Mouse (Mus musculus) urinary bladder, adult 18-20 months (tissue): ENCODE results near the gene Rgs6.
A peak's percentile ranks its signal among the peaks of the same experiment; 100 is the strongest.

Experiments
- DNase-seq, 2 experiments: peaks; one replicate each; pipeline ENCODE4 v3.0.0; 2022; ENCODE audit warnings: low spot score in 2 of 2, mixed read lengths in 2 of 2

The Rgs6 gene

DNA sequence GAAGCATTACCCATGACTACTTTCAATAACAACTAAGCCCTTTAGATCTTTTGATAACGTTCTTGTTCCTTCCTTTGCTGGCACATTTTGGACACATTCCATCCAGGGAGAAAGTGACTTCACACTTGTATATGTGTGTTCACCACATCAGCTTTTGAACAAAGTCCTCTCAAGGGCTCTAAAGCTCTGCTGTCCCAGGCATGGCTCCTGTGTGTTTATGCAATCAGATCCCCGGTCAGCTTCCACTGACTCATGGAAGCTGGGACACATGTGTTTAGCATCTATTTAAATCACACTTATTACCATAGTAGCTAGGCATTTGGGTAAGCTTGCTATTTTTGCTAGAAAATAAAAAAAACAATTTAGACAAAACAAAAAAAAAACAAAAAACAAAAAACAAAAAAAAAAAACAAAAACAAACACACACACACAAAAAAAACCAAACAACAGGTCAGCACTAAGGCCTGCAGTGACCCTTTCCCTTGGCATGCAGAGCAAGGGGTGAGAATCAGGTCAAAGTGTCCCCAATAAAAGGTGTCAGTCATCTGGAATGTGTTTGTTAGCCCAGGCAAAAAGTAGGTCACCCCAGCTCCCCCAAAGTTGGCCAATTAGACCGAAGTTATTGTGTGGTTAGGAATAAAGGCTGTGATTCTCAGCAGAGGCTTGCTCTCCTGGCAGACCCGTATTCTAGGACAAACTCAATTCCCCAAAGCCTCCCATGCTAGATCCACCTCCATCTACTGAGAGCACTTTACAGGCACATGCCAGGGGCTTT is 267.4 kb downstream of the Rgs6 start:
- no peak for DNase-seq

DNA sequence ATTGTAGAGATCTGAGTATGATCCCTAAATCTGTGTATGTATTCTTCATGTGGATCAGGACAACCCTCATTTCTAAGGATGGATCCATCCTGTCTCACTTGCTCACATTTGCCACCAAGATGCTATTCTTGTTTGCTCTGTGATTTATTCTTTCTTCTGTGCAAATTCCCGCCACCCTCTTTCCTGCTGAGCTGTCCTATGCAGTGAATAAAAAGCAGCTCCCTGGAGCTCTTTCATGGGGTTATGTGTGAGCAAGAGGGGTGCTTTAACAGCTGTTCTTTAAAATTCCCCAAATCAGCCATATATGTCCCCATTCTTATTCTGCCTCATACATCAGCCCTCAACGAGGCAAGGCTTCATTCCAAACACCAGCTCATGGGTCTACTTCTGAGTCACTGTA is 277.6 kb downstream of the Rgs6 start:
- no peak for DNase-seq

DNA sequence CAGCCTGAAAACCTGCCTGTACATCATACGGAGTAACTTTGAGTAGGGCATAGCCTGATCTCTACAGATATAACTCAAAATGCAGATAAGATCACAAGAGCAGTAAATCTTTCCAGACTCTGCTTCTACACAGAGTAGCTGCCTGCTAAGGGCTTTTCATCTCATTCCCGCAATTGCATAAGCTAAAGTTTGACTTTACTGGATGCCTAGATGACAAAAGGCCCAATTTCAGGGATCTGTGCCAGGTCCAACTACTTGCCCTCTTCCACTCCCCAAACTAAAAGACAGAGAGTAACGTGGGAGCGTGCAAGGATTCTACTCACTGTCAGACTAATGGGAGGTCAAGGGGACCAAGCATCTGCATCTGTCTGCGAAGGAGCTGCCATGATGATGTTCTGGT is 292.6 kb downstream of the Rgs6 start:
- no peak for DNase-seq

DNA sequence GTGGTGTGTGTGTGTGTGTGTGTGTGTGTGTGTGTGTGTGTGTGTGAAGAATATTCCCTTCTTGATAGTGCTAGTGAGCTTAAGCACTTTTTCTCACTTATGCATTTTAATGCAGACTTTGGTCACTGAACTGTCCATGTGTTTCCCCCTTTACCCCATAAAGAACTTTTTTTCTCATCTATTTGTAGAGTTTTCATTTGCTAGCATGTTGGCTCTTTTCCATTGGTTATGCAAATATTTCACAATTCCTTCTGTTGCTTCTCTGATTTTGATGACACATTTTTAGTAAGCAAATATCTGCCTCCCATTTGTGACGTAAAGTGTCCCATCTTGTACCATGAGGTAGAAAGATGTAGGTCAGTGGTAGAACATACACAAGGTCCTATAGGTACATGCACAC is 295.0 kb downstream of the Rgs6 start:
- no peak for DNase-seq

DNA sequence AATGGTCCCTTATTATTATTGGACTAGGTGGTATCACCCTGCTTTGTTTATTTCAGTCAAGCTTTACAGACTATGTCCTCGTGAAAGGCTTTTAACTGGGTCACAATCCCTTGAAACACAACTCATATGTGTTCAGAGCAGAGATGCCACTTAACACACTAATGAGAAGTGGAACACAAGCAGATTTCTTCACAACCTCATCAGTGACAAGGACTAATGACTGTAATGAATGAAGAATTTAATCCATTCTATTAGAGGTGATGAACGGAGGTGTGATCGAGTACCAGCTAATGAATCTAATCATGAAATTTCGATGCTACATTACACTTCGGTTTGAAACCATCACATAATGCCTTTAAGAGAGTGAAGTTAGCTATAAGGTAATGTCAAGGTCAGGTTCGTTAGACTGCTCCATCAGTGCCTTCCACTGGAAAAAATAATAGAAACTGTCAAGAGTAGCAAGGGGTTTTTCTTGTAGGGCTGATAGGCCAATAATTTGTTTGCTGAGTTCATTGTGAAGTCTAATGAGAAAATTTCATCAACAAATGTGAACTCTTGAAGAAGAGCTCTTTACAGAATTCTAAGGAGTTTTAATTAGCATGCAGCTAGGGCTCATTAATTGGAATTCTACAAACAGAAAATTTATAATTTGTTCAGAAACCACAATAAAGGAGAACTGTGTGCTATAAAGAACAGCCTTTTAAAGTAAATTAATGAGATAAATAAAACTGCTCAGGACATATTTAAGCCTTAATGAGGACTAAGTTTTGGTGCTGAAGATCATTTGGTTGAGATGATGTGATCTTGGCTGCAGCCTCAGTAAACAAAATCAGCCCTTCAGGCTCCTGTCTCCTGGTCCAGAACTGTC is 307.1 kb downstream of the Rgs6 start:
- DNase-seq, result no peak

DNA sequence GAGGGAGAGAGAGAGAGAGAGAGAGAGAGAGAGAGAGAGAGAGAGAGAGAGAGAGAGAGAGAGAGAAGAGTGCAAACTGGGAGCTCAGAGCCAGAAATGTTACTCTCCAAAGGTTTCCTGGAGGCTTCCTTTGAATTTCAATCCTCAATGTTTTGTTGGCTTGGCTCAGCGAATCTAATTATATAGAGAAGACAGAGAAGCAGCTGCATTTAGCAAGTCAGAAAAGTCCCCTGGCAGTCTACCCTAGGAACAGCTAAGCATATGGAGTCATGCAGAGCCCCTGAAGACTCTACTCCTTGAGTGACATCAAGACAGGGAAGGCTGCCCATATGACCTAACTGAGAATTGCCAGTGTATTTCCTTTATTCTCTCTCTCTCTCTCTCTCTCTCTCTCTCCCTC is 317.7 kb downstream of the Rgs6 start:
- DNase-seq, result no peak

DNA sequence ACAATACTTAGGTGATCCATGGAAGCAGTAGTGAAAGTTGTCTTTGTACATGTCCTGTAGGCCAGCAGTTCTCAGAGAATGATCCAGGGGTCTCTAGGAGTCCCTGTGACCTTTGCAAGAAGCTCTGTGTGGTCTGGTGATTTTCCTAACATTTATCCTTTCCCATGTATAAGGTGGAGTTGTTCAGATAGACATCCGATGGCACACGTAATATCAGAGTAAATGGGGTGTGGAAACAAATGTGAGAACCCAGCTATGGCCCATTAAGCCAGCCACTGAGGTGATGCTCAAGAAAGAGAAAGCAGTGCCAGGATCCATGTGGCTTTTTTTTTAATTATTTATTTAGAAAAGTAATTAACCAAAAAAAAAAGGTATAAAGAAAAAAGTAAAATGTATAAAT is 322.8 kb downstream of the Rgs6 start:
- DNase-seq, result no peak

DNA sequence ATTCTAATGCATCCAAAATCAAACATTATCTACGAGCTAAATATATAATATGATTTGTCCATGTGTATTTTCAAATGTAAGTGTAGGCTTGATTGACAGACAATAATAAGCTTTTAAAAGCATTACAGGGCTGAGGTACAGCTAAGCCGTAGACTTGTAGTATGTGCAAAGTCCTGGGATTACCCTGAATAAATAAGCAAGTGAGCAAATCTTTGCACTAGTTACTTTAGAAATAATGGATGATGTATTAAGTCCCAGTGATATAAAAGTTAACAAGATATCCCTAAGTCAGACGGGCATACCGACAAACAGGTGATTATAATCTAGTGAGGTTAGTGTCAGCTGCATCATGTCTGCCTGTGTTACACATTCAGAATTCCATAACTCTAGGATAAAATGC is 326.0 kb downstream of the Rgs6 start:
- no peak for DNase-seq

DNA sequence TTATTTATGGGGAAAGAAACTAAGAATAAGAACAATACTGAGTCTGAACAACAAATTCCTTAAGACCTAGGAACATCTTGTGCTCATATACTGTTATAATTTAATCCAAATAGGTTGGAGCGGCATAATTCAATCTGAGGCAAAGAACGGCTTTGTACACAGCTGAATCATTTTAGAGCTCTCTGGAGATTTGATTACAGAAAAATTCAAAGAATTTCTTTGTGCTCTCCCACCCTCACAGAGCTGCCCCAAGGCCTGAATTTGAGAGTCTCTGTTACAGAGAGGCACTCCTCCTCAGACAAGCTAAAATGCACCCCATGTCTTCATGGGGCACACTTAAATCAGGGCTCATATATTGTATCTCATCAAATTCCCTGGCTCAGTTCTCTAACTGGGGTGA is 332.1 kb downstream of the Rgs6 start:
- DNase-seq, result no peak

DNA sequence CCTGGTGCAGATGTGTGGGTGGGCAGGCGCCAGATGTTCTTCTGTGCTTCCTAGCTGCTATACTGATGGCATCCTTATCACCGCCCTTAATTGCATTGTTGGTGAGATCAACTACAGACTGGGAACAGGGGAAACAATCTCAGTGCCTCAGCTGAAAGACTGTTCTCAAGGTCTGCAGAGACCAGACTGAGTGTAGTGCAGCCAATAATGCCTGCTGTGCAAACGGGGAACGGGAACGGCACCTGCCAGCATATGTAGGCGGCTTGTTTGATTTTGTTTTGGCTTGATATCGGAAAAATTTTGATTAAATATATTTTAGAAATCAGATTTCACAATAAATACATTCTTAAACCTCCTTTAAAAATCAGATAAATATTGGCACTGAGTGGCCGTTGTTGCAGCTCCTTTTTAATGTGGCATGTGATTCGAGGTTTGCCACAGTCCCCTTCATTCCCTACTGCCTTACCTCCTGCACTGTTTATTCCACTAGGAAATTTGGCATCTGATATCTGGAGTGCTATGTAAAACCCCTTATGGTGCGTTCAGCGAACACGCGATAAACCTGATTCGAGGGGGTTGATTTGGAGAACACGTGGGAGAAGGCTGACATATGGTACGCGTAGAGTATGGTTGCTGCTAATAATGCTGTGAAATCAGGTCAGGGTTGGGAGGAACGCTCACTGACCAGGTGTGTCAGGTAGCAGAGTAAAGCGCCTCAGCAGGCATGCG is 333.4 kb downstream of the Rgs6 start:
- DNase-seq, result no peak

DNA sequence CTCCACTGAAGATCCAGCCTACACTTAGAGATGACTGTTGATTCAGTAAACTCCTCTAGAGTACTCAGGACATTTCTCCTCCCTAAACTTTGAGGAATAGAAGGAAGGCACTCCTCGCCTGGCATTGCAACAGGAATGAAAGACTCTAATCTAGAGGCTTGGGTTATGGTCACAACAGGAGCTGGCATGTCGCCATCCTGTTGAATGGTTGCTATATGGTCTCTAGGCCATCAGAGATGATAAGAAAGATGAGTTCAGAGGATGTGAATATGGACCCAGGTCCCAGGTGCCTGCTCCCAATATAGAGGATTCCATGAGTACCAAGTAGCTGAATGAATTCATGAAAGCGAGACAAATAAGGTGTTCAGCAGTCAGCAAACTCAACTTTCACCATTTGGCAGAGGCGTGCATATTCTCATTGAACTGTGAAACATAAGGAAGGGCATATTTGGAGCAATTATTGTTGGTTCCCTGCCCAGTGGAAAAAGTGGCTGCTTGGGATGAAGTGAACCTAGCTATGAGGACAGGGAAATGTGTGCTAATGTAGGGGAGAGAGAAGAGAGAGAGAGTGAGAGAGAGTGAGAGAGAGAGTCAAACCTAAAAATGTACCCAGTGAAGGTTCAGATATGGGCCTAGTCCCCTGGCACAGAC is 334.9 kb downstream of the Rgs6 start:
- DNase-seq, result no peak

DNA sequence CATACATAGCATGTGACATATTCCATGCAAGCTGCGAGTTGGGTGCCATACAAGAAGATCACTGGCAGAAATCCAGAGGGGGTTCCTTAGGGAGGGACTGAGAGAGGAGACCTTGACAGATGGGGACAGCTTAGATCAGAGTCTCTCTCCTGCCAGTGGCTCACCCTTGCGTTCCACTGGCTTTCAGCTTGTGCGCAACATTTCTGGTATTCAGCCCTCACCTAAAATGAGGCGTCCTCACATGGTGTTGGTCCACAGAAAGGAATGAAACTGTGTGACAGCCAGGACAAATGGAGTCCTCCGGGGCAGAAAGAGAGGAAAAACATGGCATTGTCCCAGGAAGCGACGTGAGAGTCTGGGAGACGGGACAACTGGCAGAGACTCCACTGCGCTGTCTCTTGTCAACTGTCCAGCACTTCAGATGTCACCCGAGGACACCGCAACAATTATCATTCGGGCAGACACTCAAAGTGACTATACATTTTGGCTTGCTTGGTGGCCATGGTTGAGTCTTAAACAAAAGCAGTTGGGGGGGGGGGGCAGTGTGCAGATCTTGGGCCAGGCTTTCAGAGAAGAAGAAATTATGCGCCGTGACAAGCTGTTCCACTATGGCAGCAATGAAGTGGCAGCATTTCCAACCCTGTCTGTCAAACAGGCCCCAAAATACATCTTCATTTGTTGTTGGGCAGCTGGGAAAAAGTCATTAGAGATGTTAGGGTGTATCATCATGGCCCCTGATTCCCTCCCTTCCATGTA is 344.8 kb downstream of the Rgs6 start:
- DNase-seq, result no peak

DNA sequence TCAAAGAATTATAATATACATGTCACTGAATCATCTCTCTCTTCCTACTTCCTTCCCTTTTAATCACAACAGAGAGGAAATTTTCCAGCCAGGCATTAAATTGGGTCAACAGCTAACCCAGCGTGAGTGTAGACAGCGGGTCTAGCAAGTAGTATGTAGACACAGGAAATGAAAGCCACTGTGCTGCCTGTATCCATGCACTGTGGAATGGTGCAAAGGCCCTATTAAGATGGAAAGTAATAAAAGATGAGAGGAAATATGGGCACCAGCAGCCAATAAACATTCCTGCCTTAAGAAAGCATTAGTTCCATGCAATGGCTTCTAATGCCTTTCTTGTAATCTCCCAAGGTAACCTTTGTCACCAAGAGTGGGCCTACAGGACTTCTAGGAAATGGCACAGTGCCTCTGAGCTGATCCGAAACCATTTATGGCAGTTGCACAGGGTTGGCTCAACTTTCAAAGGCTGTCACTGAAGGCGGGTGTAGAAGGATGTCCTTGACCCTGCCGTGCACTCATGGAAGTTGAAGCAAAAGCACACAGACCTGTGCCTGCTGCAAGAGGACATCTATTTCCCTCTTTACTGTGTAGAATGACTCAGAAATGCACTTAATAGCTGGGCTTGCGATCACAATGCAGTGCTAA is 347.1 kb downstream of the Rgs6 start:
- DNase-seq, result no peak

DNA sequence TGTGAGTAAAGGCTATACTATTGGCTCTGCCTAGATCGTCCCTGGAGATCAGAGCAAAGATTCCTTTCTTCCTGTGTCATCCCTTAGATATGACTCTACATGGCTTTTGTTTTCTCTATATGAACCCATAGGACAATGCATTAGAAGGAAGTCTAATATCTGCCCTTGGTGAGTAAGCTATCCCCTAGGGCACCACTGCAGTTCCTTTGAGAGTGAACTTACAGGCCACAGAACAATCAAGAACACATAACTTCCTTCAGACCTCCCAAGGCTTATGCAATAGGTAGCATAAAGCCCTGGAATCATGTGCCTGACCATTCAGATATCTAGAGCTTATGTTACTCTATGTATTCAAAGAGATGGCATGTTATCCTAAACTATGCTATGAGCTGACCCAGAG is 347.7 kb downstream of the Rgs6 start:
- no peak for DNase-seq

DNA sequence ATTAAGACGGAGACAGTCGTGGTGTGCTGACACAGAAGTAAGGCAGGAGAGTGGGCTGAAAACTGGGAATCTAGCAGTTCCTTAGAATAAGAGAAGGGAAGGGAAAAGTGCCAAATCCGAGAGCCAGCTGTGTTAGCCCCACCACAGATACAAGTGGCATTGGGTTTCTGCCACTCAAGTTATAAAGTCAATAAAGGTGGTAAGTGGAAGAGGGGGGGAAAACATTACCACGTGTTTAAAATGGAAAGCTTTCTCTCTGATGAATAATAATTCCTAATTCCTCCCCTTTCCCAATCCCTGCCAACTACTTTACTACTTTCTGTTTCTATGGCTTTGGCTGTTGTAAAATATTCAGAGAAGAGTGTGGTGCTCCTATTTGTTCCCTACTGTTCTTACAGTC is 352.4 kb downstream of the Rgs6 start:
- DNase-seq, result no peak

DNA sequence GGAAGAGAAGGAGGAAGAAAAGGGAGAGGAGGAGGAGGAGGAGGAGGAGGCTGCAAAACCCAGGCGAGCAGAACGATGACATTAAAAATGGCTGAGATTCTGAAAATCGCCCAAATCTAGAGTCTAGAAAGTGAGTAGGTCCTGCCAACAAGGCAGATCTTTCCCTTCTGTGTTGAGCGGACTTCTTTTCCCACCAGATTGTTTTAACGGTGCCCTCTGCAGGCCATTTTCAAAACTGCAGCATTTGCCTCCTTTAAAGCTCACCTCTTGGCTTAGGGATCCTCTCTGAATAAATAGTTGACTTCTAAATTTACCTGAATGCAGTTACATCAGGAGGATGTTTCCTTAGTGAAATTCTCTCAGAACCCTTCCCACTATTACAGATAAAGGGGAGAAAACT is 358.4 kb downstream of the Rgs6 start:
- DNase-seq, result peak; percentile 54 to 76

DNA sequence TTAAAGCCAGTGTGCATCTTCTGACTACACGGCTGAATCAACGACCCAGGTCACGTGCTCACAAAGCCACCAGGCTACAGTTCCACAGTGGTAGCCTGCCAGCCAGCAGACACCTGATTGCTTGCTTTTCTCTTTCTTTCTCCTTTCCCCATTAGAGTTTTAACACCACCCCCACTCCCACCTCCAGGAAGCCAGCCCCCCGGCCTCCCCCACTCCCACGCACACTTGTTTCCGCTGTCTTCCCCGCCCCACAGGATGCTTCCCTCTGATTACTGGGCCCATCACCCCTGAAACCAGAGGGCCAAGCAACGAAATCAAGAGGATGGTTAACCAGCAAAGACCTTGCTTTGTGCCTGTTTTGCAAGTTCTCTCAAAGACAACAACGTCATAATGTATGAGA is 373.0 kb downstream of the Rgs6 start:
- DNase-seq, result no peak

DNA sequence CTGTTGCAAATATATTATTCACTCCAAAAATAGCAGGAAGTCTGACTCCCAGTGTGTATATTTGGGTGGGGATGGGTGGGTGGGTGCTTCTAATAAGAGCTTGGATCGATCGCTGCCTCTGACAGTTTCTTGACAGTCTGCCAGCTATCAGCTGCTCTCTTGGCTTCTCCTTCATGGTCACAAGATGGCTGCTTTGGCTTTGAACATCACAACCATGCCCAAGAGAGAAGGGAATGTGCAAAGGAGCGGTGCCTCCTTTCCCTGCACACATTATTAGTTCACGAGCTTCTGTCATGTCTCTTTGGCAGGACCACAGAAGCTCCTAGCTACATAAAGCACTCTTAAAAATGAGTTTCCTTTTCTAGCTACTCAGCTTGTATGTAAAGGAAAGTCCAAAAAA is 373.8 kb downstream of the Rgs6 start:
- no peak for DNase-seq

DNA sequence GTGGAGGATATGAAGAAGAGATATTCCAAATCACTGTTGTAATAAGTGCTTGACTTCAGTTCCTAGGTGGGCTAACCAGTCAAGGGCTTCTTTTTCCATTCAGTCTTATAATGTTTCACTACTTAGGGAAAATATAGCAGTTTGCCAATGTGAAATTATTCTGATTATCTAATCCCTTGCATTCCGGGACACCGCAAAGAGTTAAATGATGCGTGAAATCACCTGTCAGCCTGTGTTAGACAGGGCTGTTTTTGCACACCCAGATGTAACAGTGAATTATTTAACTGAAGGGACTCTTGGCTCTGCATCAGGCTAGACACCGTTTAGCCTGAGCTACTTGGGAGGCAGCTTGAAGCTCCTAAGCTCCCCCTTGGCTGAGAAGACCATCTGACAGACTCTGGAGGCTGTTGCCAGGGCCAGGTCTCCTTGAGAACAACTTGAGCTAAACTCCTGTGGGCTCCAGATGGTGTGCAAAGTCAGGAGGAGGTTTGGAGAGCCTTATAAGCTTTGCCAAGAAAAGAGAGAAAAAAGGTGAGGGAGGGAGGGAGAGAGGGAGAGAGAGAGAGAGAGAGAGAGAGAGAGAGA is 382.5 kb downstream of the Rgs6 start:
- no peak for DNase-seq

DNA sequence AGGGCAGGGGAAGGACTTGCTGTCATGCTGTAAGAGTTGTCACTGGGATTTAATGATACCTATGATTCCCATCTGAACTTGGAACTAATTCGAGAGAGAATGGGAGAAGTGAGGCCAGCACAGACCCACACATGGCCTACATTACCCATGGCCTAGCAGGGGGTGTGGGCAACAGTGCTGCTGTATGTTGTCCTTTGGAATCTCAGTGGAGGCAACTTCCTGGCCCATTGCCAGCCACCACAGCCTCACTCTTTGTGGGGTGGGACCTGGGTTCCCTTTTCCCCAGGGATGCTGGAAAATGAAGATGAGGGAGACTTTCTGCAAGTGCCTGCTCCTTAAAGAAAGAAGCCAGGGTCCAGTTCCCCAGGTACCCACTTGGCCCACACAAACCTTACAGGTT is 383.1 kb downstream of the Rgs6 start:
- no peak for DNase-seq
